Mouse (Mus musculus) layer of hippocampus, postnatal 10 days (tissue): ENCODE data around the gene Cfb. TPM values are rescaled to one million over a fixed set of nuclear protein-coding genes. Genes with fewer than 3 reads are reported as not detected.
"Not testable (repeated sequence)": the region's sequence is repeated elsewhere in the genome, so short reads cannot be mapped to it uniquely, and the experiment has no call there.

Experiments
- DNase-seq, 2 experiments: peaks; one replicate each; pipeline ENCODE4 v3.0.0; 2021; ENCODE audit warnings: low spot score in 2 of 2
- microRNA-seq, 2 experiments: library from miRNA; unstranded; fragments of <30 nt; microRNA quantifications; one replicate each; pipeline ENCODE4 v1.2.0; 2021
- total RNA-seq, 2 experiments: library from RNA; stranded (reverse); gene quantifications; 2 replicates each; pipeline ENCODE4 v1.2.3; 2021

Cfb gene
- total RNA-seq, 2 experiments from 2014 or later, result not detected

- peak in 1 of 2 experiments; percentile 20 for DNase-seq
Measured at GRCm38 (mm10) chr17:34837464-34838324, 24.6 kb downstream of the Cfb start.

- DNase-seq, result peak; percentile 97
Measured at GRCm38 (mm10) chr17:34836856-34837221, 25.5 kb downstream of the Cfb start, which contains the start of the genes Stk19 and Dxo. Gene Stk19, minus strand, starts transcription at chr17:34836945. Gene Dxo, plus strand, starts transcription at chr17:34837019.

GRCm38 (mm10) chr17:34836155-34836855 lies 26.0 kb downstream of the Cfb start:
- DNase-seq, result no peak

GRCm38 (mm10) chr17:34830776-34831175 lies 31.5 kb downstream of the Cfb start:
- not testable (repeated sequence) for DNase-seq

GRCm38 (mm10) chr17:34814818-34815370 lies 47.4 kb downstream of the Cfb start:
- DNase-seq, result no peak

GRCm38 (mm10) chr17:34813747-34814146 lies 48.6 kb downstream of the Cfb start:
- DNase-seq, result peak; percentile 40 to 52

- no peak for DNase-seq
Measured at GRCm38 (mm10) chr17:34811275-34811674, 51.0 kb downstream of the Cfb start.

- not testable (repeated sequence) for DNase-seq
Measured at GRCm38 (mm10) chr17:34810811-34811210, 51.5 kb downstream of the Cfb start.

- not testable (repeated sequence) for DNase-seq
Measured at GRCm38 (mm10) chr17:34810411-34810810, 51.9 kb downstream of the Cfb start.

- no peak for DNase-seq
Measured at GRCm38 (mm10) chr17:34808599-34809205, 53.6 kb downstream of the Cfb start.

- DNase-seq, result no peak
Measured at GRCm38 (mm10) chr17:34807176-34807575, 55.1 kb downstream of the Cfb start.

Small RNAs within 50 kb of the gene (microRNA-seq; reads per million reads assigned to microRNA genes)
- 2.5 to 3.7 reads per million in 2 experiments for gene Mir6970
- gene Mir6971, result 4.7 reads per million in 2 experiments
- 0 reads per million in 2 experiments for gene Mir6972

Other genes starting within 250 kb of the Cfb start
- gene Egfl8, start 246.5 kb downstream of the Cfb start, total RNA-seq, result 1 to 10 TPM; 6.0 to 7.0 TPM
- 10 to 100 TPM; 32.9 to 34.1 TPM for gene Ppt2, start 234.0 kb downstream of the Cfb start, total RNA-seq
- gene Prrt1, start 233.0 kb downstream of the Cfb start, total RNA-seq, result 100 to 1,000 TPM; 231 to 238 TPM
- gene Fkbpl, start 217.8 kb downstream of the Cfb start, total RNA-seq, result 10 to 100 TPM; 11.8 to 14.8 TPM
- 10 to 100 TPM; 75.8 to 78.6 TPM for gene Atf6b, start 215.4 kb downstream of the Cfb start, total RNA-seq
- gene Tnxb, start 192.0 kb downstream of the Cfb start, total RNA-seq, result 1 to 10 TPM; 4.1 to 4.7 TPM
- gene C4b, start 118.6 kb downstream of the Cfb start, total RNA-seq, result 1 to 10 TPM; 8.7 to 9.6 TPM
- gene Cyp21a1, start 58.0 kb downstream of the Cfb start, total RNA-seq, result not detected
- 10 to 100 TPM; 63.6 to 64.2 TPM for gene Stk19, start 25.6 kb downstream of the Cfb start, total RNA-seq
- gene Dxo, start 25.5 kb downstream of the Cfb start, total RNA-seq, result 10 to 100 TPM; 36.1 to 39.9 TPM
- gene Skiv2l, start 12.3 kb downstream of the Cfb start, total RNA-seq, result 10 to 100 TPM; 71.4 to 74.8 TPM
- 10 to 100 TPM; 30.2 to 38.5 TPM for gene Nelfe, start 12.1 kb downstream of the Cfb start, total RNA-seq
- 10 to 100 TPM in 1 of 2 experiments, 1 to 10 TPM in 1; 9.8 to 10.0 TPM for gene Zbtb12, start 17.0 kb upstream of the Cfb start, total RNA-seq
- under 1 TPM in 1 of 2 experiments, not detected in 1; 0.20 TPM for gene Gm20547, start 19.5 kb upstream of the Cfb start, total RNA-seq
- 1 to 10 TPM; 1.3 to 1.4 TPM for gene C2, start 35.7 kb upstream of the Cfb start, total RNA-seq
- 100 to 1,000 TPM; 174 to 175 TPM for gene Ehmt2, start 36.0 kb upstream of the Cfb start, total RNA-seq
- gene Slc44a4, start 51.9 kb upstream of the Cfb start, total RNA-seq, result under 1 TPM; 0.16 to 0.20 TPM
- 10 to 100 TPM; 23.6 to 24.4 TPM for gene Neu1, start 68.7 kb upstream of the Cfb start, total RNA-seq
- 1 to 10 TPM; 4.3 to 5.3 TPM for gene Hspa1b, start 96.7 kb upstream of the Cfb start, total RNA-seq
- not detected for gene Gm20481, start 107.4 kb upstream of the Cfb start, total RNA-seq
- gene Hspa1a, start 109.6 kb upstream of the Cfb start, total RNA-seq, result 1 to 10 TPM; 6.8 to 8.7 TPM
- gene Hspa1l, start 110.2 kb upstream of the Cfb start, total RNA-seq, result under 1 TPM; 0.30 to 0.38 TPM
- gene Lsm2, start 119.3 kb upstream of the Cfb start, total RNA-seq, result 10 to 100 TPM; 24.2 to 25.9 TPM
- 10 to 100 TPM; 56.3 to 62.1 TPM for gene Vars, start 138.5 kb upstream of the Cfb start, total RNA-seq
- gene Vwa7, start 154.1 kb upstream of the Cfb start, total RNA-seq, result under 1 TPM; 0.16 to 0.30 TPM
- gene Sapcd1, start 165.5 kb upstream of the Cfb start, total RNA-seq, result 1 to 10 TPM in 1 of 2 experiments, under 1 TPM in 1; 0.53 to 1.4 TPM
- 1 to 10 TPM in 1 of 2 experiments, under 1 TPM in 1; 0.91 to 1.4 TPM for gene Msh5, start 184.2 kb upstream of the Cfb start, total RNA-seq
- 10 to 100 TPM; 19.3 to 19.6 TPM for gene Clic1, start 187.4 kb upstream of the Cfb start, total RNA-seq
- gene Ddah2, start 196.5 kb upstream of the Cfb start, total RNA-seq, result 10 to 100 TPM; 47.3 to 59.0 TPM
- gene Ly6g6c, start 202.9 kb upstream of the Cfb start, total RNA-seq, result not detected
- not detected for gene Mpig6b, start 203.7 kb upstream of the Cfb start, total RNA-seq
- gene Ly6g6e, start 214.4 kb upstream of the Cfb start, total RNA-seq, result 1 to 10 TPM; 2.8 to 3.5 TPM
- 1 to 10 TPM in 1 of 2 experiments, under 1 TPM in 1; 0.78 to 1.6 TPM for gene Ly6g6d, start 215.5 kb upstream of the Cfb start, total RNA-seq
- gene Ly6g6f, start 223.1 kb upstream of the Cfb start, total RNA-seq, result not detected
- gene Abhd16a, start 226.7 kb upstream of the Cfb start, total RNA-seq, result 10 to 100 TPM; 77.4 to 79.9 TPM
- not detected for gene Ly6g5c, start 245.8 kb upstream of the Cfb start, total RNA-seq